Mouse (Mus musculus) heart, embryonic 13.5 days (tissue): ENCODE results near the gene Etnk1. TPM values are rescaled to one million over a fixed set of nuclear protein-coding genes. Genes with fewer than 3 reads are reported as not detected.

Experiments
- ATAC-seq: fragments of 200-750 bp; cut with Nextera tagmentation; 2 replicates; pipeline ENCODE4 v1.8.0; 2017; ENCODE audit warnings: moderate TSS enrichment; ENCODE audit not compliant: insufficient number of reproducible peaks, low FRiP score, low TSS enrichment; ENCODE audit errors: extremely low read depth
- H3K27ac ChIP-seq: fragments of 300-500 bp; sonication (generic); replicated peaks from 2 replicates; pipeline ENCODE4 v1.5.1; 2015; ENCODE audit warnings: moderate library complexity, mild to moderate bottlenecking, inconsistent platforms
- H3K27me3 ChIP-seq: fragments of 300-500 bp; sonication (generic); replicated peaks from 2 replicates; pipeline ENCODE4 v1.6.1; 2015; ENCODE audit warnings: mild to moderate bottlenecking, inconsistent platforms
- H3K36me3 ChIP-seq: fragments of 300-500 bp; sonication (generic); 2 replicates; pipeline ENCODE4 v1.6.1; 2015; ENCODE audit warnings: mild to moderate bottlenecking, inconsistent platforms
- H3K4me1 ChIP-seq: fragments of 300-500 bp; sonication (generic); 2 replicates; pipeline ENCODE4 v1.6.1; 2015; ENCODE audit warnings: inconsistent platforms
- H3K4me2 ChIP-seq: fragments of 300-500 bp; sonication (generic); 2 replicates; pipeline ENCODE4 v1.6.1; 2015; ENCODE audit warnings: inconsistent platforms, mild to moderate bottlenecking, moderate library complexity
- H3K4me3 ChIP-seq: fragments of 300-500 bp; sonication (generic); 2 replicates; pipeline ENCODE4 v1.5.1; 2015; ENCODE audit warnings: moderate library complexity, mild to moderate bottlenecking, inconsistent platforms
- H3K9ac ChIP-seq: fragments of 300-500 bp; sonication (generic); 2 replicates; pipeline ENCODE4 v1.6.1; 2015; ENCODE audit warnings: inconsistent platforms, mild to moderate bottlenecking, moderate library complexity
- H3K9me3 ChIP-seq: fragments of 300-500 bp; sonication (generic); 2 replicates; pipeline ENCODE4 v1.6.1; 2016; ENCODE audit warnings: inconsistent platforms
- WGBS: fragments of 180-500 bp; shearing (Covaris S2); methylation state at CpG from one replicate; pipeline ENCODE4 v1.1.7; 2015; ENCODE audit warnings: mixed read lengths; 5-methylcytosine and 5-hydroxymethylcytosine counted together
- polyA plus RNA-seq: library from polyadenylated mRNA; unstranded; fragments of >200 nt; fragmentation: Nextera tagmentation; extraction: Ambion mirVana; gene quantifications from 2 replicates; pipeline ENCODE4 v1.2.1, GENCODE M21; 2015

The Etnk1 gene
- 11.0 and 12.0 TPM in 2 replicates for polyA plus RNA-seq

DNA sequence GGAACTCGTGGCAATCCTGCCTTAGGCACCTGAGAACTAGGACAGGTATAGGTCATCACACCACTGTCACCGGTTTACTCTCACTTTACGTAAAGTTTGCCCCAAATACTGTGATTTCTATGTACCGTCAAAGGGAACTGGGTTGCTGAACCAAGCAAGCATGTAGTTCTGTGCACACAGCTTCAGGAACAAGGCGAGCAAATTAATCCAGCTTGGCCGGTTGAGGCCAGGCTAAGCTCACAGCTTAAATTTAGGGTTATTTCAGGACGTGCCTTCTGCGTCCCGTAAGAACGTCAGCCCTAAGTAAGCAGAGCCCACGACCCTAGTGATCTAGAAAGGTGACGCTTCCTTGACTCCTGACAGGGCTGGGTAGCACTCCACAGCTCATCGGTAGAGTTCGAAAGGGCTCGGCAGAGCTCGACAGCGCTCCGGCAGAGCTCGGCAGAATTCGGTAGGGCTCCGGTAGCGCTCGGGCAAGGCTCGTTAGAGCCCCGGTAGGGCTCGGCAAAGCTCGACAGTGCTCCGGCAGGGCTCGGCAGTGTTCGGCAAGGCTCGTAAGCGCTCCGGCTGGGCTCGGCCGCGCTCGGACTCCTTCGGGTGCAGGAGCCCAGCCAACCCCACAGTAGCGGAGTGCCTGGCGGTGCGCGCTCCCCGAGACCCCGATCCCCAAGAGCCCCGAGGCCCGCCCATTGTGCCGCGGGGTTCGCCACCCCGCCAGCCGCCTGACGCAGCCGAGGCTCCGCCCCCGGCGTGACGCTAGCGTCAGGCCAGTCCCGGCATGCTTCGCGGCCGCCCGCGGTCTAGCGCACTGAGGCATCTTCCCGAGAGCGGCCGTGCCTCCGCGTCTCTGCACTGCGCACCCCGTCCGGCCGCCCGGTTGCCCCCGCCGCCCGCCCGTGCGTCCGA lies at the start of gene Etnk1:
Gene Etnk1, plus strand, starts transcription at position 770 of the 906 bp plus-strand sequence.
- Histone ChIP-seq H3K4me2 (peak within 1 kb of the TSS; percentile 92), H3K36me3 (peaks cover 17% of the 10 kb centered on the region), H3K9me3 (no peaks in the 10 kb centered on the region), H3K4me3 (peak within 1 kb of the TSS; percentile 93), H3K27ac (peak within 1 kb of the TSS; percentile 84), H3K9ac (peak within 1 kb of the TSS; percentile 97), H3K4me1 (peaks cover 45% of the 10 kb centered on the region), H3K27me3 (no peaks in the 10 kb centered on the region)
- ATAC-seq = peak; percentile 95
- WGBS = 1% methylated on average over 80 of the region's 81 CpGs

- peaks cover 9% of the 10 kb centered on the region for H3K4me1 ChIP-seq
- ATAC-seq = no peak
- no peaks in the 10 kb centered on the region for H3K27me3 ChIP-seq
- no peak overlapping the region for H3K4me2 ChIP-seq
- H3K36me3 ChIP-seq = no peaks in the 10 kb centered on the region
- H3K4me3 ChIP-seq = no peak overlapping the region
- peaks cover 5% of the 10 kb centered on the region; the same call in 1 of the 2 replicates for H3K9me3 ChIP-seq
- H3K9ac ChIP-seq = no peak overlapping the region
- 85% methylated on average over 6 of the region's 6 CpGs for WGBS
- no peak overlapping the region for H3K27ac ChIP-seq
These were observed 47.7 kb upstream of the Etnk1 start for GRCm38 (mm10) chr6:143119325-143119724.

- Histone ChIP-seq H3K27ac (no peak overlapping the region), H3K36me3 (no peaks in the 10 kb centered on the region), H3K4me2 (no peak overlapping the region), H3K4me3 (no peak overlapping the region), H3K27me3 (no peaks in the 10 kb centered on the region), H3K4me1 (no peaks in the 10 kb centered on the region), H3K9ac (no peak overlapping the region), H3K9me3 (peaks cover 10% of the 10 kb centered on the region)
- ATAC-seq = no peak
These were observed 41.3 kb upstream of the Etnk1 start for GRCm38 (mm10) chr6:143125721-143126120.

- no peaks in the 10 kb centered on the region for H3K27me3 ChIP-seq
- 80% methylated on average over 7 of the region's 7 CpGs for WGBS
- H3K9me3 ChIP-seq = peaks cover 9% of the 10 kb centered on the region
- H3K36me3 ChIP-seq = no peaks in the 10 kb centered on the region
- no peak overlapping the region for H3K4me2 ChIP-seq
- no peak overlapping the region for H3K9ac ChIP-seq
- ATAC-seq = no peak
- no peaks in the 10 kb centered on the region for H3K4me1 ChIP-seq
- no peak overlapping the region for H3K4me3 ChIP-seq
- no peak overlapping the region for H3K27ac ChIP-seq
These were observed 37.6 kb upstream of the Etnk1 start for GRCm38 (mm10) chr6:143129466-143129865.

DNA sequence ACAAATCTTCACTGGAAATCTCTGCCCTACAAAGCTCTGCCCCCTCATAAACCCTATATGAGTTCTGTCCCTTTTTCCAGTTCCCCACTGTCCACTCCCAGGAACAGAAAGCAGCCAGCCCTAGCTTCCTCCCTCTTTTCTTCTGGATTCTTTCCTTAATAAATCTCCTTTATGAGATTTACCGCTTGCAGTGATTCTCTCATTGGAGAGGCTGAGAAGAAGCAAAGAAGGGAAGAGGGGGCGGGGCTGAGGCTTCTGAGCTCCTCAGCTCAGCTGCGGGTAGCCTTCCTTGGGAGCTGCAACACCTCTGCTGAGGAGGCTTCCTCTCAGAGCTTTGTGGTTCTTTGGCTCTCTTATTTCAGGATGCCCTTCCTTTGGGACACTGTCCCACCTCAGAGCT lies 37.1 kb upstream of the Etnk1 start:
- no peaks in the 10 kb centered on the region for H3K36me3 ChIP-seq
- 72% methylated on average over 3 of the region's 3 CpGs for WGBS
- no peaks in the 10 kb centered on the region for H3K27me3 ChIP-seq
- no peak overlapping the region for H3K4me2 ChIP-seq
- H3K4me1 ChIP-seq = no peaks in the 10 kb centered on the region
- no peak overlapping the region for H3K27ac ChIP-seq
- no peak overlapping the region for H3K9ac ChIP-seq
- ATAC-seq = no peak
- no peak overlapping the region for H3K4me3 ChIP-seq
- H3K9me3 ChIP-seq = peaks cover 9% of the 10 kb centered on the region

GRCm38 (mm10) chr6:143130411-143130810 lies 36.6 kb upstream of the Etnk1 start:
- ATAC-seq = no peak
- Histone ChIP-seq H3K9ac (no peak overlapping the region), H3K9me3 (peaks cover 9% of the 10 kb centered on the region), H3K4me3 (no peak overlapping the region), H3K27me3 (no peaks in the 10 kb centered on the region), H3K27ac (no peak overlapping the region), H3K4me1 (no peaks in the 10 kb centered on the region), H3K4me2 (no peak overlapping the region), H3K36me3 (no peaks in the 10 kb centered on the region)
- 63% methylated on average over 4 of the region's 4 CpGs for WGBS

- no peaks in the 10 kb centered on the region for H3K4me1 ChIP-seq
- WGBS = 71% methylated on average over 6 of the region's 6 CpGs
- H3K27ac ChIP-seq = no peak overlapping the region
- H3K4me2 ChIP-seq = no peak overlapping the region
- peaks cover 9% of the 10 kb centered on the region for H3K9me3 ChIP-seq
- H3K9ac ChIP-seq = no peak overlapping the region
- H3K4me3 ChIP-seq = no peak overlapping the region
- no peak for ATAC-seq
- H3K36me3 ChIP-seq = no peaks in the 10 kb centered on the region
- no peaks in the 10 kb centered on the region for H3K27me3 ChIP-seq
These were observed 34.9 kb upstream of the Etnk1 start for GRCm38 (mm10) chr6:143131895-143132652.

DNA sequence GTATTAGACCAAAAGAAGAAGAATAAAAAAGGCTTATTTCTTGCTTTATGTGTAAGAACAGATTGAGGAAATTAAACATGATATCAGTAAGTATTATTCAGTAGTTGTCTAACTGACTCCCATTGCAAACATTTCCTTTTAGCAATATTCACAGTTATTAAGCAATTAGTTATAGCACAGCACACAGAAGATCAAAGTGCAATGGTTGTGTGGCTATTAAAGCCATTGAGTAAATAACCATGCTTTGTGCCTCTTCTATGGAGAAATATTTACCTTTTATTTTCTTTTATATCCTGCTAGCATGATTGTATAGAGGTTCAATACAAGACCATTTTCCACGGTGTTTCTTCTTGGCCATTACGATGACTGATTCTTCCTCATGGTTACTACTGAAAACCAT lies 33.9 kb upstream of the Etnk1 start:
- 90% methylated on average over 2 of the region's 2 CpGs for WGBS
- no peaks in the 10 kb centered on the region for H3K27me3 ChIP-seq
- no peak for ATAC-seq
- H3K9ac ChIP-seq = no peak overlapping the region
- H3K9me3 ChIP-seq = peaks cover 9% of the 10 kb centered on the region
- no peak overlapping the region for H3K4me3 ChIP-seq
- H3K27ac ChIP-seq = no peak overlapping the region
- no peaks in the 10 kb centered on the region for H3K4me1 ChIP-seq
- no peak overlapping the region for H3K4me2 ChIP-seq
- H3K36me3 ChIP-seq = no peaks in the 10 kb centered on the region

DNA sequence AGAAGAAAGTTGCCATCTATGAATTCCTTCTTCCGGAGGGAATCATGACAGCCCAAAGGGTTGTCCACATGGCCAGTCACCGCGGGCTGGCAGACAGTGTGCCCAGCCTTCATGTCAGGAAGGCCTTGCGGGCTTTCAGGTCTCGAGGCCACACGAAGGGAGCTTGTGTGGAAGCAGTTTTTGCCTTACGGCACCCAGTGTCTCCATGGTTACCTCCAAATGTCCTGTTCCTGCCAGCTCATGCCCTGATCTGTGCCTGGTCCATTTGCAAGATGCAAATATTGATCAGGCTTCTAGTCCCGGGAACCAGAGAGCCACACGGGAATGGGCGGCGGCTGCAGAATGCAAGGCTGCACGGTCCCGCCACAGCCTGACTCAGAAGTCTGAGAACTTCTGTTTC lies 31.9 kb upstream of the Etnk1 start:
- Histone ChIP-seq H3K36me3 (no peaks in the 10 kb centered on the region), H3K4me1 (no peaks in the 10 kb centered on the region), H3K4me3 (no peak overlapping the region), H3K9ac (no peak overlapping the region), H3K4me2 (no peak overlapping the region), H3K27ac (no peak overlapping the region), H3K9me3 (peaks cover 8% of the 10 kb centered on the region), H3K27me3 (no peaks in the 10 kb centered on the region)
- 88% methylated on average over 13 of the region's 13 CpGs for WGBS
- no peak for ATAC-seq

DNA sequence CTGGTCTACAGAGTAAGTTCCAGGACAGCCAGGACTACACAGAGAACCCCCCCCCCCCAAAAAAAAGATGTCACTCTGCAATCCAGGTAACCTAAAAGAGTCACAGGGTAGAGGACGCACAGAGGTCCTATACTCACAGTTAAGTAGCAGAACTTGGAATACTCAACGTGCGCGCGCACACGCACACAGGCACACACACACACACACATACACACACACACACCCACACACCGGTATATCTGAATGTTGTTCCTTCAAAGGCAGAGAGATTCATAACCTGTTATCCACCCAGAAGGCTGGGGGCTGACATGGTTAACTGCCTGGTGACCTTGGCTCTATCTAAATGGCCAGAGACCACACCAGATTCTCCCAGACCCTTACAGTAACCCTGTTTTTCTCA lies 30.3 kb upstream of the Etnk1 start:
- Histone ChIP-seq H3K27ac (no peak overlapping the region), H3K9me3 (no peaks in the 10 kb centered on the region), H3K4me3 (no peak overlapping the region), H3K4me1 (no peaks in the 10 kb centered on the region), H3K9ac (no peak overlapping the region), H3K36me3 (no peaks in the 10 kb centered on the region), H3K27me3 (no peaks in the 10 kb centered on the region), H3K4me2 (no peak overlapping the region)
- no peak for ATAC-seq
- 95% methylated on average over 7 of the region's 7 CpGs for WGBS

- no peaks in the 10 kb centered on the region for H3K36me3 ChIP-seq
- no peak overlapping the region for H3K9ac ChIP-seq
- H3K27ac ChIP-seq = no peak overlapping the region
- no peaks in the 10 kb centered on the region for H3K4me1 ChIP-seq
- H3K27me3 ChIP-seq = no peaks in the 10 kb centered on the region
- no peak overlapping the region for H3K4me3 ChIP-seq
- 45% methylated on average over 5 of the region's 5 CpGs for WGBS
- no peaks in the 10 kb centered on the region for H3K9me3 ChIP-seq
- H3K4me2 ChIP-seq = no peak overlapping the region
- ATAC-seq = no peak
These were observed 29.7 kb upstream of the Etnk1 start for GRCm38 (mm10) chr6:143137341-143137740.
